Mouse (Mus musculus): Measurements from ENCODE around the gene Gm14548. TPM values are rescaled to one million over a fixed set of nuclear protein-coding genes. Genes with fewer than 3 reads are reported as not detected.
"Not testable (repeated sequence)": the region's sequence is repeated elsewhere in the genome, so short reads cannot be mapped to it uniquely, and the experiment has no call there.

Gm14548 gene
- not detected in 2 replicates for polyA plus RNA-seq (2016; fragmentation: Nextera tagmentation; extraction: Ambion mirVana)

DNA sequence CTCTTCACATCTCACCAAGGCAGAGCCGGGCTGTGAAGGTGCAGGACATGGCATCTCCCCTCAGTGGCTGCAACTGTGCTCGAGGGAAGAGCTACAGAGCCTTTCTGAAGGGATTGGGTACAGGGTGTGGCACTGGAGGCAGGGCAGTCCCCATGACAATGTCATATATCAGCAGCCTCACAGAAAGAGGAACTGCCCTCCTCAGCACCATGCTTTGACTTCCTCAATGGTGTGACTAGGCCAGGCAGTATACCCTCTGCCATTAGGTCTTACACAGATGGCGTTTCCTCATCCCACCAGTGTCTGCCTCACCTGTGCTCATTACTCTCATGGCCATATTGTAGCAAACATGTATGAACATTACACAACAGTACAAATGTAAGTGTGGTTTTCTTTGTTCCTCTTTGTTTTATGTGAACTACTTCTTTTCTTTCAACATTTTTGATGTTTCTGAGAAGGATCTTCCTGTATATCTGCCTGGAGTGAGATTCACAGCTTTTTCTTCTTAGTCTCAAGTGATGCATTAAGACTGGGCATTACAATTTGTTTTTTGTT is at the start of gene Gm14548:
Gm14548 (minus strand) TSS at position 85 of the 555 bp plus-strand sequence.
- not testable (repeated sequence) for H3K27ac ChIP-seq; H3K36me3 ChIP-seq; ATAC-seq (ENCODE audit: low FRiP score); H3K9ac ChIP-seq; H3K4me1 ChIP-seq; H3K4me3 ChIP-seq; H3K4me2 ChIP-seq (replicated peaks); H3K27me3 ChIP-seq; H3K9me3 ChIP-seq (replicated peaks)
- WGBS = 67% methylated on average over 3 of the region's 3 CpGs

DNA sequence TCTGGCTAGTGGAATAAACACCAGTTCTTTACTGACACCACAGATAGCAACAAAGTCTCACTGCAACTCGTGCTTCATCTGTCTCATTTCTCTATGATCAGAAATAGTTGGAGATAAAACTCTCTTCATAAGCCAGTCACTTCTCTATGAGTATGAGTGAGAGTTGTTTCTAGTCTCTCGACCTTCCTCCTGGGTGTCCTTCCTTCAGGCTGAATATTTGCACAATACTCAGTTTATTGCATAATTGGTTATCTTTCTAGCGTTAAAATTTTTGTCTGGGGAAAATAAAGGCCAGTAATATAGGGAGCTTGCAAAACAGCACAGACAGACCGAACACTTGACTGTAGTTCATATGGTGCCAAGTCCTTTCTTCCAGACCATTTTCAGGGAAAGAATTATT is 48.2 kb upstream of the Gm14548 start:
- Histone ChIP-seq H3K4me1 (no peaks in the 10 kb centered on the region), H3K9me3 (replicated peaks) (no peaks in the 10 kb centered on the region), H3K9ac (no peak overlapping the region), H3K27me3 (no peaks in the 10 kb centered on the region), H3K27ac (no peak overlapping the region), H3K4me3 (no peak overlapping the region), H3K4me2 (replicated peaks) (no peak overlapping the region), H3K36me3 (no peaks in the 10 kb centered on the region)
- WGBS = 74% methylated on average over 4 of the region's 4 CpGs
- ATAC-seq (ENCODE audit: low FRiP score) = no peak

DNA sequence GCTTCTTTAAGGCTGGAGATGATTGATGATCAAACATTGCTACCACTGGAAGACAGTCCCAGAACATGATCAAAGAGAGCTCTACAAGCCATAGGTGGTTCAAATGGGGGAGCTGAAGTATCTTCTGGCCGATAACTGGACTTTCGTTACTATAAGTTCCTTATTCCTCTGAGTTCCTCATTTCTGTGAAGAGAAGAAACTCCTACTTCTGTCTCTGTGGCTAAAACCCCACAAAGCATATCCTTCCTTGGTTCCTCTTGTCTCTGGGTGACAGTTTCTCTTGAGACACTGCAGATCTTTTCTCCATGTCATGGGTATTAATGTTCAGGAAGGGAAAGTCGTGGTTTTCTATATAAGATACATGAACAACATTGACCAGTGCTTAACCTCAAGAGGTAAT is 43.0 kb upstream of the Gm14548 start:
- Histone ChIP-seq H3K36me3 (no peaks in the 10 kb centered on the region), H3K27ac (no peak overlapping the region), H3K9ac (no peak overlapping the region), H3K4me1 (no peaks in the 10 kb centered on the region), H3K4me2 (replicated peaks) (no peak overlapping the region), H3K9me3 (replicated peaks) (no peaks in the 10 kb centered on the region), H3K27me3 (no peaks in the 10 kb centered on the region), H3K4me3 (no peak overlapping the region)
- WGBS = 84% methylated on average over 3 of the region's 3 CpGs
- no peak for ATAC-seq (ENCODE audit: low FRiP score)

- ATAC-seq (ENCODE audit: low FRiP score) = no peak
- Histone ChIP-seq H3K36me3 (no peaks in the 10 kb centered on the region), H3K4me3 (no peak overlapping the region), H3K27ac (no peak overlapping the region), H3K9ac (no peak overlapping the region), H3K4me2 (replicated peaks) (no peak overlapping the region), H3K4me1 (no peaks in the 10 kb centered on the region), H3K27me3 (no peaks in the 10 kb centered on the region), H3K9me3 (replicated peaks) (no peaks in the 10 kb centered on the region)
- WGBS = 66% methylated on average over 1 of the region's 1 CpGs
These were observed 42.1 kb upstream of the Gm14548 start for GRCm38 (mm10) chr7:3939866-3940525.

DNA sequence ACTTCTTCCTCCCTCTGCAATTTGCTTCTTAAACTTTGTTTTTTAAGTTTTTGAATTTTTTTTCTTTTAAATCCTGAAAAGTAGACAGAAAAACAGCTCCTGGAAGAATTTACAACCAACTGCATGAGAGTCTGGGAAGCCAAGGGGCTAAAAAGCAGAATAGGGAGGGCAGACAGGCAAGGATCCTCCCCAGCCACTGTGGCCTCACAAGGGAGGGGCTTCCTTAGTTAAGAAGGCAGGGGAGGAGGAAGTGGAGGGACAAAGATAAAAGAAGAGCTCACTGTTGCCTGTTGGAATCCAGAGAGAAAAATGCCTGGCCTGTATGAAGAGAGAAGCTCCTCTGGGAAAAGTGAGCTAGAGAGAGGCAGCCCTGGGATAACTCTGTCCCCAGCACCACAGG is 37.6 kb upstream of the Gm14548 start:
- not testable (repeated sequence) for H3K36me3 ChIP-seq; H3K4me3 ChIP-seq; ATAC-seq (ENCODE audit: low FRiP score); H3K9ac ChIP-seq; H3K4me1 ChIP-seq; H3K9me3 ChIP-seq (replicated peaks); H3K4me2 ChIP-seq (replicated peaks); H3K27ac ChIP-seq; H3K27me3 ChIP-seq

GRCm38 (mm10) chr7:3915387-3915786 is 17.5 kb upstream of the Gm14548 start, which contains the start of gene Lilra6:
Gene Lilra6 (minus strand): TSS chr7:3915503.
- 60% methylated on average over 2 of the region's 2 CpGs for WGBS
- H3K4me2 ChIP-seq (replicated peaks); ATAC-seq (ENCODE audit: low FRiP score); H3K4me1 ChIP-seq; H3K9ac ChIP-seq; H3K4me3 ChIP-seq; H3K9me3 ChIP-seq (replicated peaks); H3K27me3 ChIP-seq; H3K36me3 ChIP-seq; H3K27ac ChIP-seq: not testable (repeated sequence)

DNA sequence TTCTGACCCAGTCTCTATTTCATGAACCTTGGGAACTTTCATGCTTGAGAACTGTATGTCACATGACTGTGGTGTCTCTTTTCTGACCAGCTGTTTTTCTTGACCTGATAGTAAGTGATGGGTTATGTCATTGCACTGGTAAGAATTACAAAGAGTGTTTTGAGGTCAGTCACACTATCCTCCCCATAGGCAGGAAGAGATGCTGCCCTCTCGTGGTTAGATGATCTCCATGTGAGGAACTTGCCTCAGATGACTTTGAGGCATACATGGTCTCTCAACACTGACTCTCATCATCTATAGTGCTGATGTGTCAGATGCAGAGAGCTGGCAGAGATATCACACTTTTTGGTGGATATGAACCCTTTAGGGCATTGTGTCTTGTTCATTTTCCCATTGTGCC is 5.8 kb upstream of the Gm14548 start:
- 26% methylated on average over 1 of the region's 1 CpGs for WGBS
- H3K27ac ChIP-seq = no peak overlapping the region
- H3K4me2 ChIP-seq (replicated peaks) = no peak overlapping the region
- H3K27me3 ChIP-seq = no peaks in the 10 kb centered on the region
- H3K36me3 ChIP-seq = no peaks in the 10 kb centered on the region
- ATAC-seq (ENCODE audit: low FRiP score) = no peak
- H3K9me3 ChIP-seq (replicated peaks) = no peaks in the 10 kb centered on the region
- no peaks in the 10 kb centered on the region for H3K4me1 ChIP-seq
- H3K4me3 ChIP-seq = no peak overlapping the region
- no peak overlapping the region for H3K9ac ChIP-seq

- no CpG with 5 or more reads among the region's 1 CpGs for WGBS
These were observed 22.9 kb downstream of the Gm14548 start for GRCm38 (mm10) chr7:3875032-3875431.

DNA sequence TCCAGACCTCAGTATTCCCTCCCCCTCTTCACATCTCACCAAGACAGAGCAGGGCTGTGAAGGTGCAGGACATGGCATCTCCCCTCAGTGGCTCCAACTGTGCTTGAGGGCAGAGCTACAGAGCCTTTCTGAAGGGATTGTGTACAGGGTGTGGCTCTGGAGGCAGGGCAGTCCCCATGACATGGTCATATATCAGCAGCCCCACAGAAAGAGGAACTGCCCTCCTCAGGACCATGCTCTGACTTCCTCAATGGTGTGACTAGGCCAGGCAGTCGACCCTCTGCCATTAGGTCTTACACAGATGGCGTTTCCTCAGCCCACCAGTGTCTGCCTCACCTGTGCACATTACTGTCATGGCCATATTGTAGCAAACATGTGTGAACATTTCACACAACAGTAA is 53.0 kb downstream of the Gm14548 start, which contains the start of gene Pira2:
Pira2 (minus strand) TSS at position 101 of the 400 bp plus-strand sequence.
- H3K4me3 ChIP-seq; H3K9ac ChIP-seq; H3K27ac ChIP-seq; H3K9me3 ChIP-seq (replicated peaks); H3K27me3 ChIP-seq; H3K4me1 ChIP-seq; H3K4me2 ChIP-seq (replicated peaks); ATAC-seq (ENCODE audit: low FRiP score); H3K36me3 ChIP-seq: not testable (repeated sequence)
- WGBS = no CpG with 5 or more reads among the region's 2 CpGs

More at GRCm38 (mm10) chr7:3875032-3875431, 22.9 kb downstream of the Gm14548 start:
- not testable (repeated sequence) for H3K27ac ChIP-seq; H3K4me2 ChIP-seq (replicated peaks); H3K4me1 ChIP-seq; H3K36me3 ChIP-seq; H3K27me3 ChIP-seq; H3K9ac ChIP-seq; H3K9me3 ChIP-seq (replicated peaks); H3K4me3 ChIP-seq; ATAC-seq (ENCODE audit: low FRiP score)

DNA sequence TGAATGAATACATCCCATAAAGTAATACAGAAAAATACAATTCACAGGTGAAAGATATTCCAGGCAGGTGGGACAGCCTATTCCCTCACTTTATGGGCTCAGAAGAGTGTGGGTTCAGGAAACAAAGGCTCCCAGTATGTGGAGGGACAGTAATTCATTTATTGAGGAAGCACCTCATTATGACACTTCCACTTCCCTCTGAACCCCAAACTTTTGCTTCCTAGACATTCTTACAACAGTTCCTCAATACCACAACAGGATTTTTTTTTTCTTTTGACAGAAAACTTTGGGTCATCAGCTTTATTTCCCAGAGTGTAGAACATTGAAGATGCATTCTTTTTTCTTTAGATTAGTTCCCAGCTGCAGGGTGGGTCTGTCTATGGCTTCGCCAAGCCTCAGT is 60.1 kb downstream of the Gm14548 start:
- no CpG with 5 or more reads among the region's 1 CpGs for WGBS
- H3K4me2 ChIP-seq (replicated peaks); ATAC-seq (ENCODE audit: low FRiP score): not testable (repeated sequence)

More for the DNA sequence above, 60.1 kb downstream of the Gm14548 start:
- H3K27me3 ChIP-seq; H3K9ac ChIP-seq; H3K9me3 ChIP-seq (replicated peaks); H3K36me3 ChIP-seq; H3K27ac ChIP-seq; H3K4me3 ChIP-seq; H3K4me1 ChIP-seq: not testable (repeated sequence)

Other genes starting within 250 kb of the Gm14548 start
- gene Leng1, start 232.3 kb downstream of the Gm14548 start, polyA plus RNA-seq (2016; fragmentation: Nextera tagmentation; extraction: Ambion mirVana) = 20.7 and 21.4 TPM in 2 replicates
- gene Tmc4, start 220.6 kb downstream of the Gm14548 start, polyA plus RNA-seq (2016; fragmentation: Nextera tagmentation; extraction: Ambion mirVana) = 5.5 and 6.7 TPM in 2 replicates
- gene Tsen34, start 205.3 kb downstream of the Gm14548 start, polyA plus RNA-seq (2016; fragmentation: Nextera tagmentation; extraction: Ambion mirVana) = 217 and 228 TPM in 2 replicates
- 50.8 and 57.4 TPM in 2 replicates for gene Mboat7, start 204.6 kb downstream of the Gm14548 start, polyA plus RNA-seq (2016; fragmentation: Nextera tagmentation; extraction: Ambion mirVana)
- 989 and 1,031 TPM in 2 replicates for gene Rps9, start 194.1 kb downstream of the Gm14548 start, polyA plus RNA-seq (2016; fragmentation: Nextera tagmentation; extraction: Ambion mirVana)
- 0.19 and 0.30 TPM in 2 replicates for gene Pirb, start 177.7 kb downstream of the Gm14548 start, polyA plus RNA-seq (2016; fragmentation: Nextera tagmentation; extraction: Ambion mirVana)
- gene Gm15448, start 72.4 kb downstream of the Gm14548 start, polyA plus RNA-seq (2016; fragmentation: Nextera tagmentation; extraction: Ambion mirVana) = not detected in 2 replicates
- gene Pira2, start 53.1 kb downstream of the Gm14548 start, polyA plus RNA-seq (2016; fragmentation: Nextera tagmentation; extraction: Ambion mirVana) = 0.10 TPM in 1 of 2 replicates, not detected in the other
- gene Lilra6, start 17.4 kb upstream of the Gm14548 start, polyA plus RNA-seq (2016; fragmentation: Nextera tagmentation; extraction: Ambion mirVana) = not detected in 2 replicates
- gene Lair1, start 165.1 kb upstream of the Gm14548 start, polyA plus RNA-seq (2016; fragmentation: Nextera tagmentation; extraction: Ambion mirVana) = 1.8 and 2.4 TPM in 2 replicates
- 108 and 110 TPM in 2 replicates for gene Ttyh1, start 221.3 kb upstream of the Gm14548 start, polyA plus RNA-seq (2016; fragmentation: Nextera tagmentation; extraction: Ambion mirVana)
- gene Leng8, start 238.9 kb upstream of the Gm14548 start, polyA plus RNA-seq (2016; fragmentation: Nextera tagmentation; extraction: Ambion mirVana) = 115 and 118 TPM in 2 replicates

All from hindbrain, embryonic 12.5 days (tissue).